Mouse (Mus musculus) embryonic stem cell, embryonic (primary cell): Measurements from ENCODE around the gene D7Ertd443e.

Experiments used
- CTCF ChIA-PET, 4 experiments: fragments of 300-600 bp in 2 of 4; fragments of 350-600 bp in 2 of 4; sonication (Branson Sonifier 250); formaldehyde crosslinking; loops; one replicate each; lab custom pipeline; 2022; ENCODE audit warnings: inconsistent platforms in 2 of 4; lab: Charles Lee
- POLR2A ChIA-PET, 4 experiments: fragments of 300-600 bp in 2 of 4; fragments of 350-600 bp in 2 of 4; sonication (Branson Sonifier 250); formaldehyde crosslinking; loops; one replicate each; lab custom pipeline; 2022; ENCODE audit warnings: antibody characterized with exemption in 4 of 4, inconsistent platforms in 1 of 4; lab: Charles Lee

The D7Ertd443e gene

GRCm38 (mm10) chr7:134302084-134302483, 83.4 kb downstream of the D7Ertd443e start:
- ChIA-PET CTCF (no interaction called here), POLR2A (no interaction called here)

GRCm38 (mm10) chr7:134301285-134301684, 84.2 kb downstream of the D7Ertd443e start:
- ChIA-PET CTCF (interaction anchor here in 1 of 4 experiments (0.5 to 1.1 kb wide), 2 partner anchors 24 to 223 kb away, joined by 3 read pairs; no protein-coding TSS in a partner anchor), POLR2A (no interaction called here)

- CTCF ChIA-PET: interaction anchor here in 2 of 4 experiments (0.6 to 1.0 kb wide), 2 partner anchors 27 to 69 kb away, joined by 3 to 4 read pairs; no protein-coding TSS in a partner anchor
- POLR2A ChIA-PET: interaction anchor here in 1 of 4 experiments (0.6 kb wide), 1 partner anchor 32 kb away, joined by 3 read pairs; no protein-coding TSS in a partner anchor
Measured at GRCm38 (mm10) chr7:134292750-134293149, 92.7 kb downstream of the D7Ertd443e start.

- POLR2A ChIA-PET: no interaction called here
- CTCF ChIA-PET: interaction anchor here in 2 of 4 experiments (0.6 to 0.7 kb wide), 3 partner anchors 37 to 618 kb away, joined by 3 to 5 read pairs (median 4); no protein-coding TSS in a partner anchor
Measured at GRCm38 (mm10) chr7:134289611-134290301, 95.7 kb downstream of the D7Ertd443e start.

GRCm38 (mm10) chr7:134289126-134289525, 96.3 kb downstream of the D7Ertd443e start:
- CTCF ChIA-PET: interaction anchor here in 1 of 4 experiments (0.7 kb wide), 1 partner anchor 617 kb away, joined by 3 read pairs; no protein-coding TSS in a partner anchor
- POLR2A ChIA-PET: no interaction called here

GRCm38 (mm10) chr7:134287570-134288222, 97.8 kb downstream of the D7Ertd443e start:
- ChIA-PET CTCF (no interaction called here), POLR2A (no interaction called here)

- CTCF ChIA-PET: interaction anchor here in 2 of 4 experiments (0.6 to 0.8 kb wide), 3 partner anchors 8 to 109 kb away, joined by 3 read pairs; no protein-coding TSS in a partner anchor
- POLR2A ChIA-PET: no interaction called here
Measured at GRCm38 (mm10) chr7:134272956-134273355, 112.5 kb downstream of the D7Ertd443e start.

- ChIA-PET POLR2A (no interaction called here), CTCF (interaction anchor here in 2 of 4 experiments (0.6 to 0.8 kb wide), 2 partner anchors 109 to 1369 kb away, joined by 3 to 4 read pairs; no protein-coding TSS in a partner anchor)
Measured at GRCm38 (mm10) chr7:134272421-134272820, 113.0 kb downstream of the D7Ertd443e start.

- ChIA-PET CTCF (interaction anchor here in 1 of 4 experiments (0.6 kb wide), 1 partner anchor 27 kb away, joined by 4 read pairs; no protein-coding TSS in a partner anchor), POLR2A (interaction anchor here in 1 of 4 experiments (0.7 kb wide), 1 partner anchor 103 kb away, joined by 3 read pairs; no protein-coding TSS in a partner anchor)
Measured at GRCm38 (mm10) chr7:134265783-134266182, 119.7 kb downstream of the D7Ertd443e start.

- ChIA-PET POLR2A (interaction anchor here in 1 of 4 experiments (1.3 kb wide), 1 partner anchor 12 kb away, joined by 3 read pairs; no protein-coding TSS in a partner anchor), CTCF (interaction anchor here in 3 of 4 experiments (0.6 to 2.1 kb wide), 7 partner anchors 14 to 276 kb away, joined by 3 to 9 read pairs (median 4); no protein-coding TSS in a partner anchor)
Measured at GRCm38 (mm10) chr7:134263146-134263906, 122.1 kb downstream of the D7Ertd443e start.

- ChIA-PET CTCF (interaction anchor here in 3 of 4 experiments (0.6 to 0.7 kb wide), 3 partner anchors 402 to 1276 kb away, joined by 3 read pairs; partner anchors contain the start of gene Ptpre (in 1 of the 3)), POLR2A (interaction anchor here in 2 of 4 experiments (0.7 to 1.1 kb wide), 2 partner anchors 13 to 32 kb away, joined by 3 read pairs; no protein-coding TSS in a partner anchor)
Measured at GRCm38 (mm10) chr7:134261003-134261701, 124.3 kb downstream of the D7Ertd443e start.

- POLR2A ChIA-PET: interaction anchor here in 1 of 4 experiments (0.7 kb wide), 1 partner anchor 25 kb away, joined by 3 read pairs; no protein-coding TSS in a partner anchor
- CTCF ChIA-PET: no interaction called here
Measured at GRCm38 (mm10) chr7:134250273-134250870, 135.1 kb downstream of the D7Ertd443e start.

- CTCF ChIA-PET: no interaction called here
- POLR2A ChIA-PET: interaction anchor here in 1 of 4 experiments (1.3 kb wide), 1 partner anchor 12 kb away, joined by 3 read pairs; no protein-coding TSS in a partner anchor
Measured at GRCm38 (mm10) chr7:134248041-134248440, 137.4 kb downstream of the D7Ertd443e start.

GRCm38 (mm10) chr7:134246624-134247023, 138.8 kb downstream of the D7Ertd443e start:
- ChIA-PET POLR2A (interaction anchor here in 1 of 4 experiments (0.6 kb wide), 1 partner anchor 486 kb away, joined by 4 read pairs; no protein-coding TSS in a partner anchor), CTCF (interaction anchor here in 3 of 4 experiments (0.7 to 2.1 kb wide), 4 partner anchors 13 to 700 kb away, joined by 3 to 5 read pairs (median 4); no protein-coding TSS in a partner anchor)

GRCm38 (mm10) chr7:134242773-134243172, 142.7 kb downstream of the D7Ertd443e start:
- ChIA-PET CTCF (interaction anchor here in 1 of 4 experiments (0.7 kb wide), 1 partner anchor 19 kb away, joined by 3 read pairs; no protein-coding TSS in a partner anchor), POLR2A (no interaction called here)

GRCm38 (mm10) chr7:134241212-134241611, 144.2 kb downstream of the D7Ertd443e start:
- POLR2A ChIA-PET: no interaction called here
- CTCF ChIA-PET: interaction anchor here in 1 of 4 experiments (0.8 kb wide), 1 partner anchor 18 kb away, joined by 3 read pairs; no protein-coding TSS in a partner anchor

GRCm38 (mm10) chr7:134240579-134240978, 144.9 kb downstream of the D7Ertd443e start:
- CTCF ChIA-PET: interaction anchor here in 1 of 4 experiments (1.2 kb wide), 1 partner anchor 25 kb away, joined by 3 read pairs; no protein-coding TSS in a partner anchor
- POLR2A ChIA-PET: no interaction called here
